Mouse (Mus musculus): Measurements from ENCODE around the gene Rps6kl1. TPM values are rescaled to one million over a fixed set of nuclear protein-coding genes. Genes with fewer than 3 reads are reported as not detected.

The Rps6kl1 gene
- polyA plus RNA-seq, 1 experiment from 2014 or later, result 2.1 TPM

DNA sequence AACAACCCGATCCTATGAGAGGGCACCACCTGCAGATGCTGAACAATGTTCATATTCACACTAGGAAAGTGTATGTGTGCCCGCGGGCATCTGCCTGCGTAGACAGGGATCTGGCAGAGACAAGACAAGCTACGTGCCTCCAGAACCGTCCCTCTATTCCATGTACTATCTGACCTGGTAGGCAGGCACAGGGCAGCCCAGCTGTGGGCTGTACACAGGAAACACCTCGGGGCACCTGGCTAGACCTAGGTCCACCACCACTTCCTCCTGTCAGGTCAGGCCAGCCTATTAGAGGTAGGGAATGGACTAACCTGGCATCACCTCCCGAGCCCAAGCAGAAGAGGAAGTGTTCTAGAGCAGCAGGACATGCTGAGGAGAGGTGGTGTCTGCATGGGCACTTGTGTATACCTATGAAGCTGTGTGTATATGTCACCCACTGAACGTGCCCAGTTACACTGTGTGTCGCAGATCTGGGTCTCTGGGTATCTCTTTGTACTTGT, 26.7 kb upstream of the Rps6kl1 start, which contains the start of gene Pgf:
Gene Pgf (minus strand): TSS at position 51 of the 500 bp plus-strand sequence.
- H3K27ac ChIP-seq (ENCODE audit: low read depth, low read length), result no peak within 1 kb of the TSS
- no peaks in the 10 kb centered on the region for H3K9me3 ChIP-seq (ENCODE audit: control insufficient read depth, low read length)
- H3K4me3 ChIP-seq (ENCODE audit: low read depth, low read length), result peak within 1 kb of the TSS; percentile 23
- WGBS, result 75% methylated on average over 10 of the region's 10 CpGs
- H3K9ac ChIP-seq (ENCODE audit: low read length), result peak within 1 kb of the TSS; percentile 45; the same call in 1 of the 2 replicates
- peaks cover 31% of the 10 kb centered on the region for H3K4me1 ChIP-seq (ENCODE audit: control insufficient read depth, insufficient read depth, low read length)
- H3K36me3 ChIP-seq (ENCODE audit: control insufficient read depth, insufficient read depth, low read length), result no peaks in the 10 kb centered on the region
- H3K4me2 ChIP-seq, result peak within 1 kb of the TSS; percentile 47
- DNase-seq (ENCODE audit: low spot score, missing footprints) (no peak), ATAC-seq (ENCODE audit: low FRiP score) (no peak)
- H3K27me3 ChIP-seq (ENCODE audit: control insufficient read depth, insufficient read depth, low read length), result peaks cover 8% of the 10 kb centered on the region; the same call in 1 of the 2 replicates

GRCm38 (mm10) chr12:85176846-85177523, 25.9 kb upstream of the Rps6kl1 start:
- ATAC-seq (ENCODE audit: low FRiP score), result peak; percentile 41; the same call in 1 of the 2 replicates
- peak; percentile 92 for DNase-seq (ENCODE audit: low spot score, missing footprints)
- Histone ChIP-seq H3K27me3 (ENCODE audit: control insufficient read depth, insufficient read depth, low read length) (peaks cover 8% of the 10 kb centered on the region; the same call in 1 of the 2 replicates), H3K27ac (ENCODE audit: low read depth, low read length) (no peak overlapping the region), H3K4me2 (peak overlapping the region; percentile 47), H3K4me1 (ENCODE audit: control insufficient read depth, insufficient read depth, low read length) (peaks cover 27% of the 10 kb centered on the region), H3K9me3 (ENCODE audit: control insufficient read depth, low read length) (no peaks in the 10 kb centered on the region), H3K9ac (ENCODE audit: low read length) (peak overlapping the region; percentile 45; the same call in 1 of the 2 replicates), H3K4me3 (ENCODE audit: low read depth, low read length) (peak overlapping the region; percentile 23), H3K36me3 (ENCODE audit: control insufficient read depth, insufficient read depth, low read length) (no peaks in the 10 kb centered on the region)
- 3% methylated on average over 30 of the region's 32 CpGs for WGBS

GRCm38 (mm10) chr12:85175926-85176845, 25.1 kb upstream of the Rps6kl1 start:
- WGBS, result 6% methylated on average over 11 of the region's 11 CpGs
- Histone ChIP-seq H3K36me3 (ENCODE audit: control insufficient read depth, insufficient read depth, low read length) (no peaks in the 10 kb centered on the region), H3K4me2 (peak overlapping the region; percentile 8), H3K9ac (ENCODE audit: low read length) (peak overlapping the region; percentile 6; the same call in 1 of the 2 replicates), H3K27ac (ENCODE audit: low read depth, low read length) (no peak overlapping the region; the same call in 1 of the 2 replicates), H3K9me3 (ENCODE audit: control insufficient read depth, low read length) (no peaks in the 10 kb centered on the region), H3K27me3 (ENCODE audit: control insufficient read depth, insufficient read depth, low read length) (peaks cover 8% of the 10 kb centered on the region; the same call in 1 of the 2 replicates), H3K4me1 (ENCODE audit: control insufficient read depth, insufficient read depth, low read length) (peaks cover 22% of the 10 kb centered on the region), H3K4me3 (ENCODE audit: low read depth, low read length) (0 out of 2 replicates have a peak overlapping the region, but pooled peaks have one; percentile 1)
- ATAC-seq (ENCODE audit: low FRiP score), result peak; percentile 83
- DNase-seq (ENCODE audit: low spot score, missing footprints), result peak; percentile 92

DNA sequence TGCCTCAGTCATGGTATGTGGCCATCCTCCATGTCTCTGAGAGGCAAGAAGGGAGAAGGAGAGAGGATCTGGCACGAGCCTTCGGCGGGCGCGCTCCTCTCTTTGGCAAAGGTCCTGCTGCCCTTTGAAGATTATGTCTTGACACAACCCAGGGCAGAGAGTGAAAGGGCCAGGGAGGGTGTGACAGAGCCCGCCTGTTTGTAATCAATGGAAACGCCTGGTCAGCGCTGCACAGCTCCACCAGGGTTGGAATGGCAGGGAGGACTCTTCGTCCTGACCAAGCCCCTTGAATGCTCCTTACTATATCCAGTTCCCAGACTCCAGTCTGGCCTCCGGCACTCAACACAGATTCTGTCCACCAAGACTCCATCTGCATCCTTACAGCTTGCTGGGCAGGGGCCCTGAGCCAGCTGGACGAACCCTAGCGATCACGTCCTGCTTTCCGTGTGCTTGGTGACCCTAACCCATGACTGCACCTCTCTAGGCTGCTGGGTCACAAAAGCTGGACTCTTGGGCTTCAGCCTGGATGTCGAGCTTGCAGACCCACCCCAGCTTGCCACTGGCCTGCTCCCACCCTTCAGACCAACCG, 24.1 kb upstream of the Rps6kl1 start:
- Histone ChIP-seq H3K9me3 (ENCODE audit: control insufficient read depth, low read length) (no peaks in the 10 kb centered on the region), H3K4me1 (ENCODE audit: control insufficient read depth, insufficient read depth, low read length) (peaks cover 22% of the 10 kb centered on the region), H3K27me3 (ENCODE audit: control insufficient read depth, insufficient read depth, low read length) (peaks cover 8% of the 10 kb centered on the region; the same call in 1 of the 2 replicates), H3K9ac (ENCODE audit: low read length) (0 out of 2 replicates have a peak overlapping the region, but pooled peaks have one; percentile 6), H3K27ac (ENCODE audit: low read depth, low read length) (no peak overlapping the region), H3K36me3 (ENCODE audit: control insufficient read depth, insufficient read depth, low read length) (no peaks in the 10 kb centered on the region), H3K4me2 (peak overlapping the region; percentile 8; the same call in 1 of the 2 replicates), H3K4me3 (ENCODE audit: low read depth, low read length) (0 out of 2 replicates have a peak overlapping the region, but pooled peaks have one; percentile 1)
- DNase-seq (ENCODE audit: low spot score, missing footprints), result no peak
- WGBS, result 38% methylated on average over 16 of the region's 16 CpGs
- ATAC-seq (ENCODE audit: low FRiP score), result 0 out of 2 replicates have a peak, but pooled peaks have one; percentile 2

DNA sequence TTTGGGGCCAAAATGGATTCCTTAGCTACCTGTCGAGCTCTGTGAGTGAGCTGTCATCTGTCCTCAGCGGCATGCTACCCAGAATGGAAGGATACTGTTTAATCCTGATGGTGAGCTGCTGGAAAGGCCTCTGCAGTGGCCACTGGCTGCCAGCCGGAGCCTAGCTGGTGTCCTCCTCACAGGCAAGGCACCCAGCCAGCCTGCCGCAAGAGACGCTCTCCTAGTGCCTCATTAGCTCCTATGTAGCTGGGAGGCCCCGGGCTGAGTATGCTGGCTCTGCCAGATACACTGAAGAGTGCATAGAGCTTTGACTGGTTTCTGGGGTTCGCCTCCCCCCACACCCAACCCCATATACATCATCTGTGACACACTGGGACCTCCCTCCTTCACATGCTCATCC, 23.0 kb upstream of the Rps6kl1 start:
- Histone ChIP-seq H3K9me3 (ENCODE audit: control insufficient read depth, low read length) (no peaks in the 10 kb centered on the region), H3K36me3 (ENCODE audit: control insufficient read depth, insufficient read depth, low read length) (no peaks in the 10 kb centered on the region), H3K4me1 (ENCODE audit: control insufficient read depth, insufficient read depth, low read length) (peaks cover 22% of the 10 kb centered on the region), H3K4me2 (no peak overlapping the region), H3K9ac (ENCODE audit: low read length) (no peak overlapping the region), H3K27me3 (ENCODE audit: control insufficient read depth, insufficient read depth, low read length) (peaks cover 8% of the 10 kb centered on the region; the same call in 1 of the 2 replicates), H3K4me3 (ENCODE audit: low read depth, low read length) (no peak overlapping the region), H3K27ac (ENCODE audit: low read depth, low read length) (no peak overlapping the region)
- ATAC-seq (ENCODE audit: low FRiP score), result no peak
- 72% methylated on average over 7 of the region's 7 CpGs for WGBS
- DNase-seq (ENCODE audit: low spot score, missing footprints), result no peak

- DNase-seq (ENCODE audit: low spot score, missing footprints), result no peak
- H3K4me3 ChIP-seq (ENCODE audit: low read depth, low read length), result no peak overlapping the region
- 76% methylated on average over 3 of the region's 3 CpGs for WGBS
- H3K27me3 ChIP-seq (ENCODE audit: control insufficient read depth, insufficient read depth, low read length), result no peaks in the 10 kb centered on the region
- no peak for ATAC-seq (ENCODE audit: low FRiP score)
- H3K9ac ChIP-seq (ENCODE audit: low read length), result no peak overlapping the region
- H3K36me3 ChIP-seq (ENCODE audit: control insufficient read depth, insufficient read depth, low read length), result no peaks in the 10 kb centered on the region
- no peak overlapping the region for H3K4me2 ChIP-seq
- no peak overlapping the region for H3K27ac ChIP-seq (ENCODE audit: low read depth, low read length)
- no peaks in the 10 kb centered on the region for H3K9me3 ChIP-seq (ENCODE audit: control insufficient read depth, low read length)
- H3K4me1 ChIP-seq (ENCODE audit: control insufficient read depth, insufficient read depth, low read length), result peaks cover 8% of the 10 kb centered on the region
Observed at GRCm38 (mm10) chr12:85170948-85171307, 19.9 kb upstream of the Rps6kl1 start.

DNA sequence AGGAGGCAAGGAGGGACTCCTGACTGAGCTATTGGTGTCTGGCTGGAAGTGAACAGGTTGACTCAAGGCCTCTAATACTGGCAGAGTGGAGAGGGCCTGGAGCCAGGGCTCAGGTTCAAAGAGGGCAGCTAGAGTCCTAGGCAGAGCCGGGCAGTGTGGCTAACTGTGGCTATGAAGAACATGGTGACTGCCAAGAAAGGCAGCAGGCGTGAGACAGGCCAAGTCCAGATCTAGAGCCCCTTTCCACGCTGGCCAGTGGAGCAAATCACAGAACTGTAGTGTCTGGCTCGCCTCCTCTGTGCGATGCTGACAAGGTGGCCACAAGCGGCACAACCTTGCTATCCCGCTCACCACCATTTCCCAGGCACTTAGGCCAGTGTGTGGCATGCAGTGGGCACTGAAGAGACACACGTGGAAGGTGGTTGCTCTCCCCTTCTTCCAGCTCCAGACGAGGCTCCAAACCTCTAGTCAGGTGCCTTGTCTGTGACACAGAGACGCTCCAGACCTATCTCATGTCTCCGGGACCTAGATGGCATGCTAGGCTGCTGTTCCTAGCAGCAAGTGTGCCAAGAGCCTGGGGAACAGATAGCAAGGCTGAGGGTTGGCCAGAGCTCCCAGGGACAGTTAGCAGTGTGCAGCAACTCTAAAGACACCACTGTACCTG, 19.4 kb upstream of the Rps6kl1 start:
- no peak overlapping the region for H3K4me3 ChIP-seq (ENCODE audit: low read depth, low read length)
- WGBS, result 86% methylated on average over 11 of the region's 11 CpGs
- peaks cover 3% of the 10 kb centered on the region for H3K4me1 ChIP-seq (ENCODE audit: control insufficient read depth, insufficient read depth, low read length)
- no peaks in the 10 kb centered on the region for H3K36me3 ChIP-seq (ENCODE audit: control insufficient read depth, insufficient read depth, low read length)
- no peaks in the 10 kb centered on the region for H3K9me3 ChIP-seq (ENCODE audit: control insufficient read depth, low read length)
- no peak overlapping the region for H3K9ac ChIP-seq (ENCODE audit: low read length)
- no peaks in the 10 kb centered on the region for H3K27me3 ChIP-seq (ENCODE audit: control insufficient read depth, insufficient read depth, low read length)
- no peak overlapping the region for H3K27ac ChIP-seq (ENCODE audit: low read depth, low read length)
- DNase-seq (ENCODE audit: low spot score, missing footprints) (no peak), ATAC-seq (ENCODE audit: low FRiP score) (no peak)
- H3K4me2 ChIP-seq, result no peak overlapping the region

GRCm38 (mm10) chr12:85169877-85170276, 18.8 kb upstream of the Rps6kl1 start:
- H3K27ac ChIP-seq (ENCODE audit: low read depth, low read length), result no peak overlapping the region
- 58% methylated on average over 3 of the region's 3 CpGs for WGBS

More at GRCm38 (mm10) chr12:85169877-85170276, 18.8 kb upstream of the Rps6kl1 start:
- no peaks in the 10 kb centered on the region for H3K27me3 ChIP-seq (ENCODE audit: control insufficient read depth, insufficient read depth, low read length)
- H3K9me3 ChIP-seq (ENCODE audit: control insufficient read depth, low read length), result no peaks in the 10 kb centered on the region
- DNase-seq (ENCODE audit: low spot score, missing footprints) (no peak), ATAC-seq (ENCODE audit: low FRiP score) (no peak)
- H3K4me3 ChIP-seq (ENCODE audit: low read depth, low read length), result no peak overlapping the region
- no peaks in the 10 kb centered on the region for H3K4me1 ChIP-seq (ENCODE audit: control insufficient read depth, insufficient read depth, low read length)
- no peak overlapping the region for H3K4me2 ChIP-seq
- H3K36me3 ChIP-seq (ENCODE audit: control insufficient read depth, insufficient read depth, low read length), result no peaks in the 10 kb centered on the region
- H3K9ac ChIP-seq (ENCODE audit: low read length), result no peak overlapping the region

Data from midbrain, embryonic 11.5 days (tissue).